Mouse (Mus musculus) E14TG2a.4 (cell line): ENCODE results near the gene Top3b.

ENCODE experiments used
- CTCF ChIP-seq: conservative IDR thresholded peaks from 2 replicates; pipeline ENCODE4 v1.5.1; 2014; ENCODE audit warnings: low read length
- NANOG ChIP-seq: IDR thresholded peaks from 2 replicates; pipeline ENCODE4 v1.6.1; 2014; ENCODE audit warnings: borderline replicate concordance, low read length, mixed read lengths
- POU5F1 ChIP-seq: IDR thresholded peaks from 2 replicates; pipeline ENCODE4 v1.6.1; 2014; ENCODE audit warnings: low read length, borderline replicate concordance

DNA sequence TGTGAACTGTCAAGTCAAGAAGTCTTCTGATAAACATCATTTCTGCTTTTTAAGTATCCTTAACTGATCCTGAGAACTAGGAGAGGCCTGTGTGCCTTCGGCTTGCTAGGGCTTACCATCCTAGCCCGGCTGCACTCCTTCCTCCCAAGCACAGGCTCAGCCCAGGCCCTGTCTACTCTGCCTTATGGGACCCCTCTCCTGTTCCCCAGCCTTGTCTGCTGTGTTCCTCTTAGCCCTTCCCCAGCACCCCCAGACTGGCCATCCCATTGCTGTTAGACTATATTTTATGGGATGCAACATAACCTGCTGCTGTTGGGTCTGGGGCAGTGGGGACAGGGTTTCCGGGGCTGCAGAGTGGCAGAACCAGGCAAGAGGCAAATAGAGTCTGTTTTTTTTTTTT, 59.8 kb downstream of the Top3b start:
- TF ChIP-seq CTCF, result no peak
- no peak for TF ChIP-seq POU5F1
- no peak for TF ChIP-seq NANOG
